ENCODE assay signal across 8 mouse cellular contexts in the genomic region with DNA sequence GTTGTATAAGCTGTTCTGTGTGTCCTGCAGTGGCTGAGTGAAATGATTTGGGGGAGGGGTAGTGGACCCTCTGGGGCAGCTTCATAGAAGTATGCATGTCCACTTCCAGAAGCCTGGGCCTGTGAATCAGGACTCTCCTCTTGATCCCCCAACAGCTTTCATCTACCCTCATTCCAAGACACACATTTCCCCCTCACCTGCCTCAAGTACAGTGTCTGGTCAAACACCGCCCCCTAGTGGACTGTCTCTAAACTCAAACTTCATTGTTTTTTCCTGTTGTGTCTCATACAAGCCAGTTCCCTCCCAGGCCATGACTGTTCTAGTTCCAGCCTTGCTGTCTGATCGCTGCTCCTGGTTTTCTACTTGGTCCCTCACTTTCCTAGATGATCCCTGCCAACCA. TPM values are rescaled to one million over a fixed set of nuclear protein-coding genes. Genes with fewer than 3 reads are reported as not detected.
DNase-seq lines count a peak whose midpoint lies in the region; ATAC-seq lines count a peak whose summit lies in the region.

No protein-coding gene starts in this region.

- peak; percentile 33 for DNase-seq in layer of hippocampus, adult 11-12 months (ENCODE audit: low spot score)
- no peak for DNase-seq in layer of hippocampus, adult 9-11 months
- DNase-seq in ZHBTc4 (ENCODE audit: low read depth, low spot score): peak; percentile 86
- peak; percentile 48 to 51 for DNase-seq in cerebellum, postnatal 36 days
- DNase-seq in left cerebral cortex, postnatal 4 days: peak; percentile 56
- peak; percentile 40 to 60 for DNase-seq in natural killer cell, adult 2 months (ENCODE audit: low spot score in 2 of 2)
- peak; percentile 76 for DNase-seq in thymus, postnatal 14 days

- ATAC-seq in hematopoietic stem cell, adult 5-6 weeks (replicated peaks in 1 of 2; ENCODE audit: insufficient read depth in 1 of 2, low FRiP score in 2 of 2, low TSS enrichment in 1 of 2, low read depth in 1 of 2, poor library complexity in 2 of 2, severe bottlenecking in 2 of 2): peak; percentile 53 to 63; a peak in 2 of 4 replicates

- intact Hi-C loops in left cerebral cortex, postnatal 4 days (cut with DNase I): loop anchor here (10.0 kb wide), 1 partner anchor 533 kb away; no protein-coding TSS in a partner anchor

RNA-seq across cellular contexts. Expression of a gene that starts 9.9 kb away (rescaled TPM):
- total RNA-seq in hematopoietic stem cell, adult 5-6 weeks (2017): not detected in 2 replicates
- not detected for total RNA-seq in left cerebral cortex, postnatal 4 days (2021)

RNA-seq across cellular contexts. Expression of a gene that starts 53.1 kb away (rescaled TPM):
- not detected in 2 replicates for total RNA-seq in hematopoietic stem cell, adult 5-6 weeks (2017)
- not detected for total RNA-seq in left cerebral cortex, postnatal 4 days (2021)
